Mouse (Mus musculus) frontal cortex, postnatal 25 days (tissue): ENCODE measurements around the gene Hdgfl3.
"Not testable (repeated sequence)": the region's sequence is repeated elsewhere in the genome, so short reads cannot be mapped to it uniquely, and the experiment has no call there.

ENCODE experiments used
- DNase-seq, 2 experiments: peaks; one replicate each; pipeline ENCODE4 v3.0.0; 2022; ENCODE audit warnings: low spot score in 2 of 2

The Hdgfl3 gene

DNA sequence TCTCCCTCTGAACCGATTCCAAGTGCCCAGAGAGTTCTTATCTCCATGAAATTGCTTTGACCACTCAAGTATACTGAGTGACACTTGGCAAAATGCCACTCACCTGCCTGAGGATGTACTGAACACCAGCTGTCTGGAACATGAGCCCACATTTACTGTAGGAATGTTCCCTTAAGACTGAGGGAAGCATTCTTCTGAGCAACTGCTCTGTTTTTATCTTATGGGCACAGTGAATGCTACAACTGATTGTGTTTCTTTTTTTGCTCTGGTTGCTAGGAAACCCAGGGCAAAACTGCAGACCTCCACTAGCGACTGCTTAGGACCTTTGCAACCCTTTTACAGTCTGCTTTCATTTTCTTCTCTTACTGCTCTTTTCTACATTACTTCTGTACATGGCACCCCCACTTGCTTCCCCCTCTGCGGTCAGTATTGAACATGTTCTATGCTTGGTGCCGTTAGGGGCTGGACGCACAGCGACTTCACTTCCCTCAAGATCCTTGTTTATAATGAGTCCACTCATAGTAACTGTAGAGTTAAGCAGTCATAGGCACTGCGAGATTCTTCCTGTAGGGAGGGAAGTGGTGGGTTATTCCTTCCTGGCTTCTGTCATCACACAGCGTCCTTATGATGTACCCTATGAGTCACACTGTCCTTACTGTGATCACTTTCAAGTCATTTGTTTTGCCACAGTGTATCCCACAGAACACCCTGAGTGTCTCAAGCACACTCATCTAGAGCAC, 79.5 kb downstream of the Hdgfl3 start:
- DNase-seq, result no peak

DNA sequence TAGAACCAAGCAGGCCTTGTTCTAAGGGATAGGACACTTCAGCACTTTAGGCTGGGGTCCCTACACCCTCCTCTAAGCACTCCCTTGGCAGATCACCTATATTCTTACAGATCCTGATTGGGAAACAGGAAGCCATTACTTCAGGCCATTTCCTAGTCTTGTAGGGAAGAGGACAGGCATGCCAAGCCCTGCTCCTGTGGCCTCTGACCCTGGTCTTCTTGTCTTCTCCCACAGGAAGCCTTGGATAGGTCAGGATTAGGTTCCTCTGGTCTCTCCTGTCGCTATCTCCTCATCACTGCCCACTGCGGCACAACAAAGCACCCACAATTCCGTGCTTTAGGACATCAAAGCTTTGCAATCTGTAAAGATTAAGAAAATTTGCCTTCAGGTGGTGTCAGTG, 82.6 kb downstream of the Hdgfl3 start:
- no peak for DNase-seq

DNA sequence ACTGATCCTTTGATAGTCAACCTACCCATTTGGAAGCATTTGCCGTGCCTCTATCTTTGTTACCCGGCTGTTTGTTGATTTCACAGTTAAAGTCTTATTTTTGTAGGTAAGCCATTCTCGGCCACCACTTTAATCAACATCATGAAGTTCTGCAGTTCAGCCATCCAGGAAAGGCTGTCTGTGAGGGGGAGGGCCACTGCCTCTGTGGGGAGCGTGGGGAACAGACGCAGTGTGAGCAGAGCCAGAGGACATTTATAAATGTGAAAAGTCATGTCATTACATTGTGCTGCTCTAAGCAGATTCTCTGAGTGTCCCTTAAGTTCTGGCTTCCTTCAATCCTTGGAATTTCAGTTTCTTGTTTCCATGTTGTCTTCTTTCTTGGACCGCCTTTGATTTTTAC, 84.1 kb downstream of the Hdgfl3 start:
- no peak for DNase-seq

DNA sequence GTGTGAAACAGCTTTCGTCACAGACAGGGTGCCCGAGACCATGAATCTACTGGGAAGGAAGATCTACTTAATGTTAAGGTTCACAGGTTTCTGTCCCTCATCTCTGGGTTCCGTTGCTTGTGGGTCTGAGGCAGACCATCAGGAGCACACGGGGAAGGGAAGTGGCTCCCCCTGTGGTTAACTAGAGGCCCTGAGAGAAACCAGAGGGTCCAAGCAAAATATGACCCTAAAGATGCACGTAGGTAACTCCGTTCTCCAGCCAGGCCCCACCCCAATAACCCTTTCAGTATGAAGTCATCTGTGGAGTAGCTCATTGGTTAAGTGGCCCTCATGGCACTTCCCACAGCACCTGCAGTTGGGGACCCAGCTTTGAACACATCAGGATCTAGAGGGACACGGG, 84.6 kb downstream of the Hdgfl3 start:
- DNase-seq, result no peak

DNA sequence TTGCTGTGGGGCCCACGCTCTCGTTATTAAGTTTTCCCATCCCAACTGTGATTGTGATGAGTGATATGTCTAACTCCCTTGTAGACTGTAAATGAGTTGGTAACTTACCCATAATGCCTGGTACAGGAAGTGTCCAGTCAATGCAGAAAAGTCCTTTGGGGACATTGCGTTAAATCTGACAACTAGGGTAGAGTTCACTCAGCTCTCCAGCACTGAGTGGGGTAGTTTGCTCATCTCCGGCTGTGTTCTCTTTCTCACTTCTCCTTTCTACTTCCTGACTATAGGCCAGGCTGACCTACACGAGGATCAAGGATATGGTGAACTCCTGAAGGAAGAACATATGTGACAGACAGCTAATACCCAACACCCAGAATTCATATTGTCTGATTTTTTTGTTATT, 85.1 kb downstream of the Hdgfl3 start:
- DNase-seq, result no peak

DNA sequence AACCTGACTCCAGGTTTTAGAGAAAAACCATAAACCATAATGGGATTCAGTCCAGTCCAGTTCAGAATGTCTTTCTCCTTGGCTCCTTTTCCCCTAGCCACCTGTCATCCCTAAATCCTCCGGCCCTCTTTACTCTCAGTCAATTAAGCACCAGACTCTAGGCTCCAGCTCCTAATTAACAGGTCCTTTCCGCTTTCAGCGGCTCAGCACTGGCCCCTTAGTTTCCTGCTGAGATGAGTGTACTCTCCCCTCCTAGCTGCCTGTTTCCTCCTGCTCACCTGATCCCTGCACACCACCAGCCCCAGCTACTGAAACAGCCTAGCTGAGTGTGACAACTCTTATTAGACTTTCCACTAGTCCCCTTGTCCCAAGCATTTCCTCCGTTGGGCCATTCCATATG, 86.5 kb downstream of the Hdgfl3 start:
- no peak for DNase-seq

DNA sequence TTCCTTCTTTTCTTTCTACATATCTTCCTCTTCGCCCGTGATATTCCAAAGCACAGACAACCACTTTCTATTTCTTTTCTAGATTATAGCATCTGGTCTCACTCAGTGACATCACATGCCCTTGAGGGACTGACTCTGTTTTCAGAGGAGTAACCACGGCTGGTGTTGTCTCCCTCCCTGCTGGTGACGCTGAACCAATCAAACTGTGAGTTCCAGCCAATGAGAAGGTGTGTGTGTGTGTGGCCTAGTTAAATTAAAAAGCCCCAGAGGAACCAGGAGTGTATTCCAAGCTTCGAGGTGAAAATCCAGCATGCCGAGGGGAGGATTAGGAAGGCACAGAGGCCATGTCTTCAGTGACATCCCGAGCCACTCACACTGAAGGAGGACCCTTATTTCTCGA, 87.3 kb downstream of the Hdgfl3 start:
- DNase-seq, result no peak

DNA sequence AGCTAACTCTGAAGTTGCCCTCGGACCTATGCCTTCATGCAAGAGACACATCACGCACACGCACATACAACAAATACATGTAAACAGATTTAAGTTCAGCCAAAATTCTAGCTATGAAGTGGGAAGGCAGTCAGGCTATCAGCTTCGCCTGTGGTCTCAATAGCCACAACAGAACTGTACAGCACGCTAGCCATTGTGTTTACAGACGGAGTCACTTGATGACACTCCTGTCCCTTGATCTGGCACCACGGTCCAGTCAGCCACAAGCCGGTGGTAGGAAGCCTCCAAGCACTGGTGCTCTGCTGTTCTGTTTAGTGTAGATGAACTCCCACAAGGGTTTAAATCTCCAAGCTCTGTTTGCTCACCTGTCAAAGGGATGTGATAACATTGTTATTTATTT, 88.3 kb downstream of the Hdgfl3 start:
- no peak for DNase-seq

DNA sequence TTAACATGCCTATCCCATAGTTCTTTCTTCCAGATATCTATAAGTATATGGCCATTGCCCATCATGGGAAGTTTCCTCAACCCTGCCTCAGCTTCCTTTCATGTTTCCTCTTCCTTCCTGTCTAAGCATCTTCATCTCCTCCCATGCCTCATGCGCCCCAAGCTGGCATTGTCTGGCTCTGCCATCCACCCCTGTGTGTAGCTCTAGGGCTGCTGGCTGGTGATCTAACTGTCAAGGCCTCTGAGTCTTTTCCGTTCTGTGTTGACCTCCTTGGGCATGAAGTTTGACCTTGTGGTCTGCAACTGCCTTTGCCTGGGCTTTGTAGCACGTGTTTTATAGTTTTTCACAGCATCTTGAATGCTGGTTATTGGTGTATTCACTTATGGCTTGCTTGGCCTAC, 89.0 kb downstream of the Hdgfl3 start:
- no peak for DNase-seq

DNA sequence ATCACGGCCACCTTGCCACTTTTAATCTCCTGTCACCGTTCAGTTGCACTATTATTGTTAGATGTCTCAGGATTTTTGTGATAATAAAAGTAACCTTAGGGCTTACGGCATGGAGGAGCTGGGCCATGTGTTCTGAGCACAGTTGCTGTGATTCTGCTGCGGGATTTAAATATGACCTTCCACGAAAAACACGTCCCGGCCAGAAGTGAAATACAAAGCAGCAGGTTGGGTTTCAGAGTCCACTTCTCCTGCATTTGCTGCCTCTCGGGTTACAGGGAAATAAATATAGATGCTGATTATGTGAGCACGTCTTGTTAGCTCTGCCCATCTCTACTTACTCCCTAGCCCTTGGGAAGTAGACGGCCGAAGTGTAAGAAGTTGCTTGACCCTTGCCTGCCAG, 89.5 kb downstream of the Hdgfl3 start:
- no peak for DNase-seq

DNA sequence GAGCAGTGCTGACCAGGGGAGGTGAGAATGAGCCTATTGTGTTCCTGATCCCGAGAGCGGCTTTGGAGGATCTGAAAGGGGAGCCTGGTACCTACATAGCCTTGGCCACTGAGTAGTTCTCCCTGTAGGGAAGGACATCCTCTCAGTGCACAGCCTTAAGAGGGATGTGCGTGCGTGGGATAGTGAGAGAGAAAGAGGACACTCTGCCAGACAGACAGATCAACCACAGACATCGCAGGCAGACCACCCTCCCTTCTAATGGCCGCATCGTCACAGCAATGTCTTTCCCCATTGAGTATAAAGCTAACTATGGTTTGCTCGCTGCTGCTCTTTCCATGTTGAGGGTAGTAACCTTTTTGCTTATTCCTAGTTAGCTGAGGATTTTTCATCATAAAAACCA, 90.4 kb downstream of the Hdgfl3 start:
- DNase-seq, result no peak

DNA sequence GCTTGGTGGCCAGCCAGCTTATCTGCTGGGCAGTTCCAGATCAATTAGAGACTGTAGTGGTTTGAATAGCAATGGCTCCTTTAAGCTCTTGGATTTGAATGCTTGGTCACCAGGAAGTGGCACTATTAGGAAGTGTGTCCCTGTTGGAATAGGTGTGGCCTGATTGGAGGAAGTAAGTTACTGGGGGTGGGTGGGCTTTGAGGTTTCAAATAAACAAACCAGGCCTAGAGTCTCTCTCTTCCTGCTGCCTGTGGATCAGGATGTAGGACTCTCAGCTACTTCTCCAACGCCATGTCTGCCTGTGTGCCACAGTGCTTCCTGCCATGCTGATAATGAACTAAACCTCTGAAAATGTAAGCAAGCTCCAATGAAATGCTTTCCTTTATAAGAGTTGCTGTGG, 91.3 kb downstream of the Hdgfl3 start:
- no peak for DNase-seq

DNA sequence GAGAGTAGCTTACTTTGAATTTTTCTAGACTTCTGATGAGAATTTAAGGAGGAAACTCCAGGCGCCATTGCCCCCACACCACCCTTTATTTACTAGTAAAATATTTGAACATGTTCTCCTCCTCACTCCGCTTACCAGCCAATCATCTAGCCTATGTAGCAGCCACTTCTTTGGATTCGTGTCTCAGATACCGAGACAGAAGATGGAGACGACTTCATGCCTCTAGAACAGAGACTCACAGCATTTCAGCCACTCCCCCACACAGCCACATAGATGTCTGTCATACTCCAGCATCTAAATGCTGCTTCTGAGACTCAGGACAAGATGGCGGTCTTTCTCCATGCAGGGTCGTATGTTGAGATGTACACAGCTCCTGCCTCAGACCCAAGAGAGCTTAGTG, 92.1 kb downstream of the Hdgfl3 start:
- no peak for DNase-seq

DNA sequence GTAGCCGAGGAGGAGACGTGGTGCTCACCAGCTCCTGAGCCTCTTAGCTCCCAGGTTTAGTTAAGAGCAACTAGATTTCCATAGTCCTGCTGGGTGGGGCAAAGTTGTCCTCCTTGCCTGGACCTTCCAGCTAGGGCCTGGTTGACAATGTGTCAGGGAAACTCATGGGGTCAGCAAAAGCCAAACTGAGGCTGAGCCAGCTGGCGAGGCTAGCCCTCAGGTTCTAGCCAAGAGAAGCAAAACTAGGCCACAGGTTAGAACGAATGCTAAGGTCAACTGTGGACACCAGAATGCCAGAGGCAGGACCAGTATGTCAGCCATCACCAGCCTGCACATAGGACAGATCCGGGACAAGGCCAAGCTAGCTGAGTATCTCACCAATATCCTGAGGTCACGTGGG, 92.8 kb downstream of the Hdgfl3 start:
- DNase-seq, result no peak

DNA sequence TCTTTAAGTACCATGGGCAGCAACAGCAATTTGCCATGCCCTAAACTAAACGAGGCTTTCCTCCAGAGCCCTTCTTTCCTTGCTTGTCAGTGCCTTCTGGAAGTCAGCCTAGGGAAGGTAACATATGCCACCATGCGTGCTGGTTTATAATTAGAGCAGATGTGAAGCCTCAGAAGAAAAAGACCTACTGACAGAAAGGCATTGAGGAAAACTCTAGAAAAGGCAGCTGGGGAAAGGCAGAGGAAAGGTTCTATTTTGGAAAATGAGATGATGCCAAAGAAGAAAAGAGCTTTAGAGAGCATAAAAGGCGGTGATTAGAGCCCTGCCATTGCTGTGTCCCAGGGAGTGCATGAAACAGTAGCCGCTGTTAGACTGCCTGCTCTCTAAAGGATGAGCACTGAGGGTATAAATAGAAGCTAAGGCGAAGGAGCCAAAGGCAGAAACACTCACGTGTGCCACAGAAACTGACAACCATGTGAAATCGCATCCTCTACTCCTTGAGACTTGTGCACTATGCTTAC, 93.6 kb downstream of the Hdgfl3 start:
- DNase-seq, result no peak

DNA sequence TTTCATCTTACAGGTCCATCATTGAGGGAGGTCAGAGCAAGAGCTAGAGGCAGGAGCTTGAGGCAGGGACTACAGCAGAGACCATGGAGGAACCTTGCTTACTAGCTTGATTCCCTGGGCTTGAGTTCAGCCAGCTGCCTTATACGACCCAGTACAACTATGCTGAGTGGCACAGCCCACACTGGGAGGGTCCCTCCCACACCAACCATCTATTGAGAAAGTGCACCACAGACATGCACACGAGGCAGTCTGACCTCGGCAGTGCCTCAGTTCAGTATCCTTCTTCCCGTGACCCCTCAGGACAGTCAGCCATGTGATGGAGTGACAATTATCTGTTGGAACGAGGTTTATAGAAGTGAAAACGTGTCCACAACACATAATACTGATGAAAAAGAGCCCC, 94.5 kb downstream of the Hdgfl3 start:
- DNase-seq, result no peak

DNA sequence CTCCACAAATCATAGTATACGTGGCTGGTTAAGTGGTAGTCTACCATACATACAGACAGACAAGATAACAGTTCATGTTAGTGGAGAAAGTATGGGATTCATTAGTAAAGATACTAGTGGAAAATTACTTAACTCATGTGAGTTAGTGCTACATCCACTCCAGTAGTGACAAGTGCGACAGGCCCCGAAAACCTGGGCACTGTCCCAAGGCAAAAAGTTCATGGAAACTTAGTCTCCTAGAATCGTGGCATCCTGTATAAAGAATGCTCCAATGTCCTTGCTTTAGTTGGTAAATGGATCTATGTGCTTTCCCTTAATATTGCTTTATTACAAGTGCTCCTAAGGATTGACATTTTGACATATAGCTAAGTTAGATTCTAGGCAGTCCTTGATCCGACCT, 96.5 kb downstream of the Hdgfl3 start:
- not testable (repeated sequence) for DNase-seq

DNA sequence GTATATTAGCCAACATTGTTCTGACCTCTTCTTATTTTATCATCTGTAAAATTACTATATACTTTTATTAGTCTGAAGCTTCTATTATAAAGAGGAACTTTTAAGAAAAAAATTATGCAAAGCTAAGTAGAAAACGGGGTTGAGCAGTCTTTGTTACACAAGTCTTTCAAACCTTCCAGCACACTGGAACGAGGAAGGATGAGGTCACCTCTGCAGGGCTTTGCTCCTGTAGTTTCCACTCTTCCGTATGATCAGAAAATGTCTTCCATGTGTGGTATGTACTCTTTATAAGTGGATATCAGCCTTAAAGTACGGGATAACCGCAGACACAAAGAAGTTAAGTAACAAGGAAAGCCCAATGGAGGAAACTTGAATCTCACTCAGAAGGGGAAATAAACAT, 98.8 kb downstream of the Hdgfl3 start:
- DNase-seq, result no peak

DNA sequence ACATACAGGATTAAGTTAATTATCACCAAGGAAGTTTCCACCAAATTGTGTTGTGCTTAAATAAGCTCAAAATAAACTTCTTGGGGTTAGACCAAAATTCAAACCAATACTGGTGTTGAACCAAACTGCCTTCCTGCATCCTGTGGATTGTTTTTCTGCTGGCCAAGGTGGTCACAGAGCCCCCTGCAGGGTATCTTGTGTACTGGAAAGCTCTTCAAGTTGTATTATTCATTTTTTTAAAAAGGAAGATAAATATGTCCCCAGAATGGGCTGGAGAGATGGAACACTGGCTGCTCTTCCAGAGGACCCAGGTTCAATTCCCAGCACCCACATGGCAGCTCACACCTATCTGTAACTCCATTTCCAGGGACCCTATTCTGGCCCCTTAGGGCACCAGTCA, 99.4 kb downstream of the Hdgfl3 start:
- DNase-seq, result no peak
